Mouse (Mus musculus): ENCODE measurements around the gene Pard3b. TPM values are rescaled to one million over a fixed set of nuclear protein-coding genes. Genes with fewer than 3 reads are reported as not detected.
"Not testable (repeated sequence)": the region's sequence is repeated elsewhere in the genome, so short reads cannot be mapped to it uniquely, and the experiment has no call there.

The Pard3b gene
- total RNA-seq, 1 experiment from 2014 or later = 1.6 TPM

GRCm38 (mm10) chr1:62580314-62580935 lies 941.8 kb downstream of the Pard3b start:
- ATAC-seq (ENCODE audit: extremely low read depth, insufficient number of reproducible peaks, low FRiP score, poor library complexity, severe bottlenecking) = no peak

- ATAC-seq (ENCODE audit: extremely low read depth, insufficient number of reproducible peaks, low FRiP score, poor library complexity, severe bottlenecking) = no peak
These were observed 943.9 kb downstream of the Pard3b start for GRCm38 (mm10) chr1:62582476-62582875.

- ATAC-seq (ENCODE audit: extremely low read depth, insufficient number of reproducible peaks, low FRiP score, poor library complexity, severe bottlenecking) = no peak
These were observed 948.9 kb downstream of the Pard3b start for GRCm38 (mm10) chr1:62587536-62587935.

- no peak for ATAC-seq (ENCODE audit: extremely low read depth, insufficient number of reproducible peaks, low FRiP score, poor library complexity, severe bottlenecking)
These were observed 952.8 kb downstream of the Pard3b start for GRCm38 (mm10) chr1:62591296-62592031.

- ATAC-seq (ENCODE audit: extremely low read depth, insufficient number of reproducible peaks, low FRiP score, poor library complexity, severe bottlenecking) = no peak
These were observed 956.8 kb downstream of the Pard3b start for GRCm38 (mm10) chr1:62595401-62595800.

GRCm38 (mm10) chr1:62597751-62598400 lies 959.3 kb downstream of the Pard3b start:
- no peak for ATAC-seq (ENCODE audit: extremely low read depth, insufficient number of reproducible peaks, low FRiP score, poor library complexity, severe bottlenecking)

GRCm38 (mm10) chr1:62598551-62598950 lies 959.9 kb downstream of the Pard3b start:
- ATAC-seq (ENCODE audit: extremely low read depth, insufficient number of reproducible peaks, low FRiP score, poor library complexity, severe bottlenecking) = no peak

GRCm38 (mm10) chr1:62604644-62605043 lies 966.0 kb downstream of the Pard3b start:
- ATAC-seq (ENCODE audit: extremely low read depth, insufficient number of reproducible peaks, low FRiP score, poor library complexity, severe bottlenecking) = not testable (repeated sequence)

GRCm38 (mm10) chr1:62618109-62618665 lies 979.6 kb downstream of the Pard3b start:
- ATAC-seq (ENCODE audit: extremely low read depth, insufficient number of reproducible peaks, low FRiP score, poor library complexity, severe bottlenecking) = no peak

DNA sequence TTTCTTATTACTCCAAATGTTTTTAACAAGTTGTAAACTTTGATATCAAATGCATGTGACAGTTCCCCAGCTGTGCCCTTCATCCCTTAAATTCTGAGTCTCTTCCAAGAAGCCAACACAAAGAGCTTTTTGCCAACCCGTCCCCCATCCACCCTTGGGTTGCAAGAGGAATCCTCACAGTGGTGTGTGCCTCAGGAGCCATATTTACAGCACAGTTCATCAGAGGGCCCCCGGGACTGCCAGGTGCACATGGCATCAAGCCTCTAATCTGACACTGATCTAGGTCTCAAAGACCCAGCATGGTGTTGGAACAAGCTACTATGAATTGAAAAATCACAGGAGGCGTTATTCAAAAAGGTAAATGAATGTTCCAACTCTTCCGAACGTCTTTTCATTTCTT lies 980.8 kb downstream of the Pard3b start:
- no peak for ATAC-seq (ENCODE audit: extremely low read depth, insufficient number of reproducible peaks, low FRiP score, poor library complexity, severe bottlenecking)

- ATAC-seq (ENCODE audit: extremely low read depth, insufficient number of reproducible peaks, low FRiP score, poor library complexity, severe bottlenecking) = no peak
These were observed 983.8 kb downstream of the Pard3b start for GRCm38 (mm10) chr1:62622447-62622846.

DNA sequence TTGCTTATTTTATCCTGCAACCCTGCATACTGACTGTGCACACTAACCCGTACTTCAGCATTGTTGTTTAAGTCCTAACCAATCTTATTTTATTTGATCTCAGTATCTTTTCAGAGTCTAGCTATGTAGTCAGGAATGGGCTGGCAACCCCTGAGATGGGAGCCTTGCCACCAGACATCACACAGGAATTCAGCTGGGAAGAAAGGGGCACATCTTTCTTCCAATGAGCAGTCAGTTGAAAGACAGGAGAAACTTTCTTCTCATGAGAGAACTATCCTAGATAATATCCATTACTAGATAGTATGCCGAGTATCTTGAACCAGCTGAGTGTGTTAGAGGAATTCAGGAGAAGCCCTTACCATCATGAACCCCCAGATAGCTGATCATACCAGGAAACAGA lies 985.5 kb downstream of the Pard3b start:
- ATAC-seq (ENCODE audit: extremely low read depth, insufficient number of reproducible peaks, low FRiP score, poor library complexity, severe bottlenecking) = no peak

DNA sequence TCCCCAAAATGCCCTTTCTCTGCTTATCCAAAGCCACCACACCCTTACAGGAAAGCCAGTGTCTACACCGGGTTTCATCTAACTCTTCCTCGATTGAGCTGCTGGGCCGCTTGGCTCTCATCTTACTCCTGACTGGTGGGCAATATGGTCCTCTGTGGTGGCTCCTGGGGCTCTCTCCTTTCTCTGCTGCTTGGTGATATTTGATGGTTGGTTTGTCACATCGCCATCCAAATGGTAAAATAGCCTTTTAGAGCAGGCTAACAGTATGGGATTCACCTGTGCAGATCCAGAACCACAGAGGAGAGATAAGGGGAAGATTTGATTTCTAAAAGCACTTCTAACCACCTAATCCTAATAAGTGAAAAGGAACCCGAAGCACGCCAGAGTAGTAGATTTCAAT lies 986.2 kb downstream of the Pard3b start:
- ATAC-seq (ENCODE audit: extremely low read depth, insufficient number of reproducible peaks, low FRiP score, poor library complexity, severe bottlenecking) = no peak

DNA sequence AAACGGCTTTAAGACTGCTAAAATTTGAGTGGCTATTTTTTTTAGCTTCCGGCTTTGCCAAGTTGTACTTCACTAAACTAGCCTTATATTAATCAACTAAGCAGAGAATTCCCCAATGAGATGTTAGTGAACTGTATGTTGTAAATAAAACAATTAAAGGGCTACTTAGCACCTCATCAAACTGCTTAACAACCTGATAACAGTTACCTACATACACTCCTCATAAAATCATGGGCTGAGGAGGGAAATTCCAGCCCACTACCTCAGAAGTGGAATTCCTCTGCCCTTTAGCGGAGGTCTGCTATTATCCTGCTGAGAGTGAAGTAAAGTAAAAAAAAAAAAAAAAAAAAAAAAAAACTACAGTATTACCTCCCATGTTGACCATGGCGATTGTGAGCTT lies 986.7 kb downstream of the Pard3b start:
- ATAC-seq (ENCODE audit: extremely low read depth, insufficient number of reproducible peaks, low FRiP score, poor library complexity, severe bottlenecking) = no peak

- no peak for ATAC-seq (ENCODE audit: extremely low read depth, insufficient number of reproducible peaks, low FRiP score, poor library complexity, severe bottlenecking)
These were observed 987.3 kb downstream of the Pard3b start for GRCm38 (mm10) chr1:62625819-62626505.

DNA sequence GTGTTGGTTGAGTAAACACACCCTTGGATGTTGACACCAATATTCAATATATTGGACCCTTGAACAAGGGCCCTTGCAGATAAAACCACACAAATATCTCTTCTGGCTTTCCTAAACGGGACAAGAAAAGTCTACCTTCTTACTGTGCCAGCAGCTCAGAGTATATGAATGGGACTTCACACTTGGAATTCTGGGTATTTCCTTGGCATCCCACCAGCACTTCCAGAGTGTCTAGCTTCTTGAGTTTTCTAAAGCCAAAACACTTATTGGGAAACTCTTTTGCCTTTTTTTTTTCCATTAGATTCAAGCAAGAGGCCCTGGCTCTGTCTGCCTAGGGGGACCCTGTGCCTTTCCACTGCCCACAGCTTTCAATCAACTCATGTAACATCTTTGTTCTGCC lies 991.3 kb downstream of the Pard3b start:
- ATAC-seq (ENCODE audit: extremely low read depth, insufficient number of reproducible peaks, low FRiP score, poor library complexity, severe bottlenecking) = no peak

- no peak for ATAC-seq (ENCODE audit: extremely low read depth, insufficient number of reproducible peaks, low FRiP score, poor library complexity, severe bottlenecking)
These were observed 993.1 kb downstream of the Pard3b start for GRCm38 (mm10) chr1:62631511-62632305.

- ATAC-seq (ENCODE audit: extremely low read depth, insufficient number of reproducible peaks, low FRiP score, poor library complexity, severe bottlenecking) = no peak
These were observed 994.3 kb downstream of the Pard3b start for GRCm38 (mm10) chr1:62632886-62633285.

GRCm38 (mm10) chr1:62635203-62635602 lies 996.6 kb downstream of the Pard3b start:
- no peak for ATAC-seq (ENCODE audit: extremely low read depth, insufficient number of reproducible peaks, low FRiP score, poor library complexity, severe bottlenecking)

All from neutrophil, adult 5-6 weeks (primary cell).